Mouse (Mus musculus) ovary, adult 18-20 months (tissue): ENCODE measurements around the gene Bcl9l.
A peak's percentile ranks its signal among the peaks of the same experiment; 100 is the strongest.

Experiments
- DNase-seq: peaks from one replicate; pipeline ENCODE4 v3.0.0; 2022; ENCODE audit warnings: low spot score, mixed read lengths

Bcl9l gene

DNA sequence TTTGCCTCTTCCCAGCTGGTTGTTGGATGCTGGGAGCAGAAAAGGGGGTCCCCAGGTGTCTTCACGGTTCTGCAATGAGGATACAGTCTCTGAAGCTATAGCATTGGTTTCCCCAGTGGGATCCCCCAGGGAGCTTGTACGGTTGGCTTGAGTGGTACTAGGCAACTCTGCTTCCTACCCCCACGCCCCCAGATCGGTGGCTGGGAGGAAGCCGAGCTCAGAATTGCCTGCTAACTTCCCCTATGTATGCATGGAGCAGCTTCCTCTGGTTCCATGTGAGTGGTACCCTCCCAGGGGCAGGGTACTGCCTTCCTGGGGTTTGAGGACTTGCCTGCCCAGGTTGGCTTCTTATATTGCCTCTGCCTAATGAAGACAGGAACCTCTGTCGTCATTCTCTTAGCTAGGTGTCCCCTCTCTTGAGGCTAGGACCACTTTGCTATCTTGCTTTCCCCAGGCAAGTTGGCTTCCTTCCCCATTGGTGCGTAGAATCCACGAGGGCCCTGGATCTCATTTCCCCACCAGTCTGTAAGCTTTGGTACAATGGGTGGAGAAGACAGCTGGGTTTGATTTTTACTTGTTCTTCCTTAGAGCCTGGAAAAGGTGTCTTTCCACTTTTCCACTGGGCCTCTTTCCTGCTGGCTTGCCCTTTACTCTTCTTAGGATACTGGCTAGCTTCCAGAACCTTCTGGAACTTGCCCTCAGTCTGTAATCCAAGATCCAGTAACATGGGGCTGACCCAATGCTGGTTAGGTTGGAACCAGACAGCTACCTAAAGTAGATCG, 29.5 kb downstream of the Bcl9l start:
- no peak for DNase-seq

DNA sequence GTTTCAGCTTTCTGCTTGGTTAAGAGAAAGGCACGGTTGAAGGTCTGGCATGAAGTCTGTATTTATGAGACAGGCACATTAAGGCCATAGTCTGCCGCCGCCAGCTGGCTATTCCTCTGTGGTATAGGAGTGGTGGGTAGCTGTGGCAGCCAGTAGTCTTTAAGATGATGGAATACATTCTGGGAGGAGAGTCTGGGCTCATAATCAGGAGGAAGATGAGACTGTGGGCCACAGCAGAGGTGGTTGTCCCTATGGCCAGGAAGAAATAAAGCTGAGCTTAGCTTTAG, 30.0 kb downstream of the Bcl9l start:
- DNase-seq = no peak

DNA sequence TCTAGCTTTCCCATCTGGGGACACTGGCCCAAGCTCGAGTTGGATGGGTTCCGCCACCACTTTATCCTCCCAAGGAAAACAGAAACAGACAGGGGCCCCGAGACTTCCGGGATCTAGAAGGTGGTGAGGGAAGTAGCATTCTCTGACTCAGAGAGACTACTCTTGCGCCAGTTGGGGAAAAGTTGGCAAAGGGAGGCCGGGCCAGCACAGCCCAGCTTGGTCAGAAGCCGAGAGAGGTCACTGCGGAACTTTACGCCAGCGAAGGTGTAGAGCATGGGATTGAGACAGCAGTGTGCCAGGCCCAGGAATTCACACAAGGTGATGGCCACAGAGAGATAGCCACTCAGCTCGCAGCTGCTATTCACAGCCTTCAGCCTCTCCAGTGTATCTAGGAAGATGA, 30.5 kb downstream of the Bcl9l start:
- no peak for DNase-seq

GRCm38 (mm10) chr9:44513610-44514009, 31.0 kb downstream of the Bcl9l start:
- no peak for DNase-seq

DNA sequence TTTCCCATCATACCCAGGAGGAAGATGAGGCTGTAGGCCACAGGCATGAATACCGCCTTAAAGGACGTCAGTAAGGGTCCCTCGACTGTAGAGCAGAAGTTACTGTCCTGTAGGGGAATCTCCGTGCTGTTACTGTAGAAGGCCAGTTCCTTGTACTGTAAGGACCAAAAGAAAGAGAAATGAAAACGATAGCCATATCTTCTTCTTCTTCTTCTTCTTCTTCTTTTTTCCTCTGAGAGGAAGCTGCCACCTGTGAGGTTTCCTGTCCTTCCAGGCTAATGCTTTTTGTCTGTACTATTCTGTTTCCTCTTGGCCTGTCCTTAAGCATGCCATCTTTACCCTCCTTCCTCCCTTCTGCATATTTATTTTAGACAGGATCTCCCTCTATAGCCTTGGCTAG, 31.5 kb downstream of the Bcl9l start:
- no peak for DNase-seq

- peak; percentile 37 for DNase-seq
Observed at GRCm38 (mm10) chr9:44515131-44515751, 32.6 kb downstream of the Bcl9l start.

GRCm38 (mm10) chr9:44515891-44516290, 33.3 kb downstream of the Bcl9l start:
- DNase-seq = no peak

DNA sequence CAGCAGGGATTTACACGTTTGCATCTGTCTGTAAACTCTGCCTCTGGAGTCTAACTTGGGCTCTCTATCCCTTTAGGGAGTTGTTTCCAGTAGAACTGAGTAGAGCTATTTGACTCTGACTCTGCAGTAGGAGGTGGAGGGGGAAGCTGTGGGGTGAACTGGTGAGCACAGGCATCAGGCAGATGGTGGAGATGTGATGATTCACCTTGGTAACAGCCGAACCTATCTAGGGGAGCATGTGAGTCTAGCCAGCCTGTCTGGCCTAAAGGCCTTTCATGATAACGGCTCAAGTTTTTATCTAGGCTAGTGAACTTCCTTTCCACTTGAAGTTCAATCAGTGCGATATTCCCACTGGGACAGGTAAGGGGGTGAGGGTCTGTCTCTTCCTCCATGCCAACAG, 34.7 kb downstream of the Bcl9l start:
- DNase-seq = no peak

- DNase-seq = no peak
Observed at GRCm38 (mm10) chr9:44518068-44518467, 35.4 kb downstream of the Bcl9l start.

- no peak for DNase-seq
Observed at GRCm38 (mm10) chr9:44521927-44522326, 39.3 kb downstream of the Bcl9l start.

- DNase-seq = no peak
Observed at GRCm38 (mm10) chr9:44523686-44524085, 41.1 kb downstream of the Bcl9l start.

DNA sequence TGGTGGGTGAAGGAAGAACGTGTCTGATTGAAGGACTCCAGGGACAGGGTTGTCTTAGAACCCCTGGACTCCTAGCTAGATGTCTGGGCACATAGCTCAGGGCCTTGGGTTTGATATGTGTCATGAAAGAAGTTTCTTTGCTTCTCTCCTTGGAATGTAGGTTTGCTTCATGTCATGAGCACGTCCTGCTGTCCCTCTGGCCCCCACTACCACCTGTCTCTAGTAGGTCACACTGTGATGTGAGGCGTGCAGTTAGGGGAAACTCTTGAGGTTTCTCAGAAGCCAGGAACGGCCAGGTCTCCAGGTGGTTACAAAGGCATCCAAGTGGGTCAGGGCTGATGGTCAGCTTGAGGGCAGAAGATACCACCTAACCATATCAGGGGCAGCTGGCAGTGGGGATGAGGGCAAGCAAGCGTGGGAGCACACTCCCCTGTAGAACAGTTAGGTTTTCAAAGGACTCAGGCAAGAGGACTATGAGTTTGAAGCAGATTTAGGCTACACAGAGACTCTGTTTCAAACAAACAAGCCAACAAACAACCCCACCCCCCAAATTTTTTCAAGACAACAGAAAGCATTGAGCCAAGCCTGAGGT, 41.7 kb downstream of the Bcl9l start:
- DNase-seq = no peak

DNA sequence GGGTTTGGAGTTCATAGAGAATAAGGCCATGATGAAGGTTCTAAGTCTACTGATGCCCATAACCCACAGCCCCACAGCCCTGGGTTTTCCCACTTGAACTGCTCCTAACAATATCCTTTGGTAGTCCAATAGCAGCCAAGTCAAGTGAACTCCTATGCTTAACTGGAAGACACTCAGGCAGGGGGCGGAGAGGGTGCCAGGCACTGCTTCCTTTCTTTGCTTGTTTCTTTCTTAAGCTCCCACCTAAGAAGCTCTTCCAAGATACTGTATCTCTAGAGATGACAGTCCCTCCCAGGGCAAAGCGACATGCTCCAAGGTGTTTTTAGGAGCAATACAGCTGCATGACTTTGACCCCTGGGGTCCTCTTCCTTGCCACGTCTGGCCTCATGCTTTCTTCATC, 42.4 kb downstream of the Bcl9l start:
- no peak for DNase-seq

DNA sequence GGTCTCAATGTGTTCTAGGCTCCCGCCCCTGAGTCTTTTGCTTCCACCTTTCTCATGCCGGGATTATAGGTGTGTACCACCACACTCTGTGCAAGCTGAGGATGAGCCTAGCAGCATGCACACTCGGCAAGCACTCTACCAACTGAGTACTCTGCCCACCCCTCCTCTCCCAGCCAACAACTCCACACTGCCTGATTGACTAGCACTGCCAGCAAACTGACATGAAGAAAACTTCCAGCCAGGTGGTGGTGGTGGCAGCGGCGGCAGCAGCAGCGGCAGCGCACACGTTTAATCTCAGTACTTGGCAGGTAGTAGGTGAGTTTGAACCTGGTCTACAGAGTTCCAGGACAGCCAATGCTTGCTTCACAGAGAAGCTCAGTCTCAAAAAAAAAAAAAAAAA, 43.0 kb downstream of the Bcl9l start:
- no peak for DNase-seq

- DNase-seq = no peak
Observed at GRCm38 (mm10) chr9:44526337-44527112, 43.9 kb downstream of the Bcl9l start.

DNA sequence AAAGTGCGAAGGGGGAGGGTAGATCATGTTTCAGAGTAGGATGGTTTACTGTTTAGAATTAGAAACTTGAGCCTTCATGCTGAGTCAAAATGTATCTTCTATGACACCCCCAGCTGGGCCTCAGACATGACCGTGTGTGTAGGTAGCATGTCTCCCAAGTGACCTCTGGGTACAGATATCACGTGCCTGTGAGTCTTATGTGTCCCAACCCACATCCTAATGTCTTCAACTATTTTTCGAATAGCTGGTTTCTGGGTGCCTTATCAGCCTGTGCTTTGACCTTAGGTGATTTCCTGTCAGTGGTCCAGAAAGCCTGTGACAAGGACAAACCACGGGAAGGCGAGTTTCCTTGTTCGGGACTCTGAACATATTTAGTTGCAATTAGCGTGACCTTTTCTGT, 45.7 kb downstream of the Bcl9l start:
- DNase-seq = no peak

GRCm38 (mm10) chr9:44532991-44533580, 50.5 kb downstream of the Bcl9l start:
- DNase-seq = no peak

DNA sequence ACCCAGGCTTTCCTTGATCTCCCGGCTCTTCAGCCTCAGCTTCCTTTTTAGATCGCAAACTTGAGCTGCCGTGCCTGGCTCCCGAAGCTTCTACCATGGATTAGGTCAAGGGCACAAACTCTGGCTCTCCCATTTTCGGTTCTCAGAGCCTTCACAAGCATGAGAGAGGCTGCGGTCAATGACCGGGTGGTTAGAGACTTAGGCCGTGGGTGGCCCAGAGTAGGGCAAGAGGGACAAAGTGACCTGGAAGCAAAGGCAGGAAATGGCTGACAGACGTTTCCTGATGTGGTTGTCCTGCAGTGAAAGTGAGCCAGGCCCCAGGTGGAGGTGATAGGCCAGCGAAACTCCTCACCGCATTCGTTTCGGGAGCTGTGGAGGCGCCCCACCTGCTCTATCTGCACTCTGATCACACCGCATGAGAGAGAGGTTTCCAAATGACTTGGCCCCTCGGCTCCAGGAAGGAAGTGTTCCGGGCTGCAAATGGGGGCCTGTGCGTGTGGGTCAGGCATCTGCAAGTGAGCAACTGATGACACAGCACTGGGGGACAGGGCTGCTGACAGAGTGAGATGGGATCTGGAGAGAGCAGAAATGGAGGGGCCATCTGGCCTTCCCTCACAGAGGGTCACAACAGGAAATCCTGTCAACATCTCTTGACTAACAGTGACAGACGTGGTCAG, 55.1 kb downstream of the Bcl9l start:
- DNase-seq = no peak

DNA sequence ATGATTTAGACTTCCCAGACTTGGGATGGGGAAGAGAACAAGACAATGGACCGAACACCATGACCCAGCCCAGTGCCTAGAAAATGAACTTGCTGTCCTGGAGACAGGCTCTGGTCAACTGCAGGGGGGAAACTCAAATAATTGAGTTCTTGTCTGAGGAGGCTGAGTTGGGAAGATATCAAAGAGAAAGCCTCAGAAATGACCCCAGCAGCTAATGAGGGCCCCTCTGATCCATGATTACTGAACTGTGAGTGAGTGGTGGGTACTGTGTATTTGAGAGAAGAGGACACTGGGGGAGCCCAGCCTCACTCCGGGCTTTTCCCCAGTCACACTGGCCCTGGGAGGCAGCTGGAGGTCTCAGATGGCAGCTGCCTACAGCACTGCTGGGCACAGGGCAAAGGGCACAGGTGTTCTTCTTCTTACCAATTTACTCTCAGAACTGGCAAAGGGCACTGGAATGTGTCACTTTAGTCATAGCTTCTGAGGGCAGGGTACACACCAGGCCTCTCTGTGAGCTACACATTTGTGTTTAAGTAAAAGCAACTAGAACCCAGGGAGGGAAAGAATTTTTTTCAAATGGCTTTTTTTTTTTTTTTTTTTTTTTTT, 57.3 kb downstream of the Bcl9l start:
- DNase-seq = no peak

- DNase-seq = no peak
Observed at GRCm38 (mm10) chr9:44540676-44541075, 58.1 kb downstream of the Bcl9l start.

GRCm38 (mm10) chr9:44542364-44542763, 59.7 kb downstream of the Bcl9l start:
- DNase-seq = no peak

DNA sequence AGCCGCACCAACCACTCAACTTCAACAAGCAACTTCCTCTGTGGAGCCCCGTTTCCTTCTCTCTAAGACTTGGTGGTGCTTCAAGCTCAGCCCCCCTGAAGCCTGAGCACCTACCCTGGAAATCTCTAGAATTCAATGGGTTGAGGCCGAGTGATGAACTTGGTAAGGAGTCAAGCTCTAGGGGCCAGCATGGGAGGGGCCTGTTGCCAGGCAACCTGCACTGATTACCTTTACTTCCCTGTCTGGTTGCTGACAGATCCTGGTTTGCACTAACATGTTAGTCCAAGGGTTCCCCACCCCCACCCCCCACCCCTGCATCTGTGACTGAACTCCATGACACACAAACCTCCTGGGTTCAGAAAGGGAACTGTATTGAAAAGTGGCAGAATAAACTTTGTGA, 62.4 kb downstream of the Bcl9l start:
- DNase-seq = no peak
